In the genomic region with DNA sequence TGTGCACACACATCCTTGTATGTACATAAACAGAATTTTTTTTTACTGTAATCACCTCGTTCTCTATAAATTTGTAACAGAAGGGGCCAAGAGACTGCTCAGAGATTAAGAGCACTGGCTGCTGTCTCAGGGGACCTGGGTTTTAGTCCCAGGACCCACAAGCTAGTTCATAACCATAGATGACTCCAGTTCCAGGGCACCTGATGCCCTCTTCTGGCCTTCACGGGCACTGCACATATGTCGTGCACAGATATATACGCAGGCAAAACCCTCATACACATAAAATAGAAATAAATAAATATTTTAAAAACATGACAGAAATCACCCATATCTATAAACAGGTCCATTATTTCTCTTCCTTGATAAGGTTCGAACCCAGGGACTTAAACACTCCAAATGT, we compare ENCODE assay signal across 11 mouse cellular contexts.
DNase-seq lines count a peak whose midpoint lies in the region; ATAC-seq and TF ChIP-seq lines count a peak whose summit lies in the region.
"Had no signal": no experiment of that assay in that cellular context is flagged by ENCODE, and none has a peak within 500 bp of the region (broad histone marks: within the 10 kb centered on the region; RNA-seq: fewer than 3 reads in every experiment).

No protein-coding gene starts in this region.

- 90% methylated on average over 5 of the region's 5 CpGs for WGBS in lung, postnatal 0 days

- peak; percentile 67 for TF ChIP-seq CTCF in gastrocnemius, adult 2 months (IDR thresholded peaks at IDR 0.05)
- TF ChIP-seq CTCF in lung, postnatal 0 days (IDR thresholded peaks at IDR 0.05) = peak; percentile 65

- H3K36me3 ChIP-seq in lung, postnatal 0 days (ENCODE audit: insufficient read depth, low read length) = no peaks in the 10 kb centered on the region
- H3K36me3 ChIP-seq: midbrain, embryonic 13.5 days had no signal

- H3K27me3 ChIP-seq in lung, postnatal 0 days (replicated peaks; ENCODE audit: insufficient read depth, low read length) = 0 out of 2 replicates have a peak, but pooled peaks cover 3% of the 10 kb centered on the region

- H3K4me1 ChIP-seq in lung, postnatal 0 days (ENCODE audit: insufficient read depth, low read depth, low read length) = no peaks in the 10 kb centered on the region

- ATAC-seq in lung, postnatal 0 days = no peak
- ATAC-seq in monocyte, adult 5-6 weeks (replicated peaks; ENCODE audit: insufficient number of reproducible peaks, low FRiP score, low TSS enrichment, poor library complexity, severe bottlenecking) = no peak
- ATAC-seq: midbrain, embryonic 13.5 days had no signal

- H3K4me2 ChIP-seq in lung, postnatal 0 days (replicated peaks; ENCODE audit: low read depth, low read length) = no peak overlapping the region
- H3K4me2 ChIP-seq: midbrain, embryonic 13.5 days had no signal

- no peak for DNase-seq in gastrocnemius, adult 2 months
- no peak for DNase-seq in gastrocnemius, postnatal 14 days
- no peak for DNase-seq in lung, postnatal 0 days (ENCODE audit: low spot score)
- DNase-seq in lung, postnatal 4 days = no peak
- peak; percentile 73 for DNase-seq in R1 (ENCODE audit: low read depth, low spot score)
- peak; percentile 53 for DNase-seq in testis, postnatal 10 days (ENCODE audit: low spot score)
- DNase-seq in urinary bladder, postnatal 14 days (ENCODE audit: low spot score) = no peak
- DNase-seq: layer of hippocampus, postnatal 36 days; retina, postnatal 1 day had no signal

- TF ChIP-seq EP300 in lung, postnatal 0 days (IDR thresholded peaks at IDR 0.05) = no peak

- no peaks in the 10 kb centered on the region for H3K9me3 ChIP-seq in lung, postnatal 0 days (ENCODE audit: low read length)
- H3K9me3 ChIP-seq: midbrain, embryonic 13.5 days had no signal

- H3K27ac ChIP-seq in gastrocnemius, adult 2 months = no peak overlapping the region
- no peak overlapping the region for H3K27ac ChIP-seq in lung, postnatal 0 days (ENCODE audit: low read length)
- H3K27ac ChIP-seq: midbrain, embryonic 13.5 days had no signal

- H3K4me3 ChIP-seq in gastrocnemius, adult 2 months = no peak overlapping the region
- H3K4me3 ChIP-seq in lung, postnatal 0 days (ENCODE audit: low read depth, low read length) = no peak overlapping the region
- H3K4me3 ChIP-seq: midbrain, embryonic 13.5 days had no signal

- H3K9ac ChIP-seq in lung, postnatal 0 days (replicated peaks; ENCODE audit: low read depth) = no peak overlapping the region
- H3K9ac ChIP-seq: midbrain, embryonic 13.5 days had no signal

- intact Hi-C loops in gastrocnemius, adult 2 months (cut with DNase I) = loop anchor here (5.0 kb wide), 1 partner anchor 626 kb away; no protein-coding TSS in a partner anchor
- intact Hi-C loops in gastrocnemius, postnatal 14 days (cut with DNase I; ENCODE audit: low total_unique reads) = no loop called here

Comparison
In these comparisons a context has a peak if more than half of its experiments do, and no peak if none do; other contexts are left out.
1. DNase-seq: peak in R1 (single experiment) and testis, postnatal 10 days (single experiment); none in gastrocnemius, adult 2 months (single experiment), gastrocnemius, postnatal 14 days (single experiment), lung, postnatal 0 days (single experiment), lung, postnatal 4 days (0 of 2) and urinary bladder, postnatal 14 days (single experiment).